Mouse (Mus musculus): ENCODE measurements around the gene Cdk5rap2. TPM values are rescaled to one million over a fixed set of nuclear protein-coding genes. Genes with fewer than 3 reads are reported as not detected.
A peak's percentile ranks its signal among the peaks of the same experiment; 100 is the strongest.

The Cdk5rap2 gene
- polyA plus RNA-seq, 1 experiment from 2014 or later = 16.3 TPM

- no peak overlapping the region for H3K4me2 ChIP-seq (replicated peaks)
- no peak overlapping the region for H3K9ac ChIP-seq
- no peaks in the 10 kb centered on the region for H3K27me3 ChIP-seq
- no peaks in the 10 kb centered on the region for H3K9me3 ChIP-seq (replicated peaks)
- no peaks in the 10 kb centered on the region for H3K4me1 ChIP-seq
- no peak for ATAC-seq (ENCODE audit: insufficient number of reproducible peaks, low FRiP score, low TSS enrichment, low read depth)
- H3K4me3 ChIP-seq (replicated peaks) = no peak overlapping the region
- peaks cover 13% of the 10 kb centered on the region; the same call in 1 of the 2 replicates for H3K36me3 ChIP-seq
- WGBS = 74% methylated on average over 4 of the region's 4 CpGs
- no peak overlapping the region for H3K27ac ChIP-seq (replicated peaks)
Observed at GRCm38 (mm10) chr4:70398088-70398487, 12.2 kb downstream of the Cdk5rap2 start.

GRCm38 (mm10) chr4:70396701-70397100, 13.5 kb downstream of the Cdk5rap2 start:
- ATAC-seq (ENCODE audit: insufficient number of reproducible peaks, low FRiP score, low TSS enrichment, low read depth) = no peak
- Histone ChIP-seq H3K9me3 (replicated peaks) (no peaks in the 10 kb centered on the region), H3K36me3 (0 out of 2 replicates have a peak, but pooled peaks cover 11% of the 10 kb centered on the region), H3K4me3 (replicated peaks) (no peak overlapping the region), H3K4me2 (replicated peaks) (no peak overlapping the region), H3K27me3 (no peaks in the 10 kb centered on the region), H3K4me1 (peaks cover 3% of the 10 kb centered on the region; the same call in 1 of the 2 replicates), H3K9ac (no peak overlapping the region), H3K27ac (replicated peaks) (no peak overlapping the region)
- 84% methylated on average over 5 of the region's 5 CpGs for WGBS

- Histone ChIP-seq H3K27me3 (no peaks in the 10 kb centered on the region), H3K4me2 (replicated peaks) (no peak overlapping the region), H3K4me3 (replicated peaks) (no peak overlapping the region), H3K36me3 (0 out of 2 replicates have a peak, but pooled peaks cover 4% of the 10 kb centered on the region), H3K4me1 (peaks cover 10% of the 10 kb centered on the region; the same call in 1 of the 2 replicates), H3K27ac (replicated peaks) (no peak overlapping the region), H3K9me3 (replicated peaks) (no peaks in the 10 kb centered on the region), H3K9ac (no peak overlapping the region)
- WGBS = 89% methylated on average over 2 of the region's 2 CpGs
- ATAC-seq (ENCODE audit: insufficient number of reproducible peaks, low FRiP score, low TSS enrichment, low read depth) = no peak
Observed at GRCm38 (mm10) chr4:70394736-70395135, 15.5 kb downstream of the Cdk5rap2 start.

GRCm38 (mm10) chr4:70391760-70392372, 18.4 kb downstream of the Cdk5rap2 start:
- peak overlapping the region; percentile 39; the same call in 1 of the 2 replicates for H3K27ac ChIP-seq (replicated peaks)
- H3K9ac ChIP-seq = no peak overlapping the region
- H3K4me1 ChIP-seq = peaks cover 10% of the 10 kb centered on the region; the same call in 1 of the 2 replicates
- H3K9me3 ChIP-seq (replicated peaks) = no peaks in the 10 kb centered on the region
- H3K36me3 ChIP-seq = 0 out of 2 replicates have a peak, but pooled peaks cover 4% of the 10 kb centered on the region
- 70% methylated on average over 11 of the region's 11 CpGs for WGBS
- H3K4me3 ChIP-seq (replicated peaks) = no peak overlapping the region
- peak; percentile 15; the same call in 1 of the 2 replicates for ATAC-seq (ENCODE audit: insufficient number of reproducible peaks, low FRiP score, low TSS enrichment, low read depth)
- H3K27me3 ChIP-seq = no peaks in the 10 kb centered on the region
- no peak overlapping the region for H3K4me2 ChIP-seq (replicated peaks)

GRCm38 (mm10) chr4:70391073-70391472, 19.2 kb downstream of the Cdk5rap2 start:
- H3K9ac ChIP-seq = no peak overlapping the region
- H3K4me1 ChIP-seq = peaks cover 10% of the 10 kb centered on the region; the same call in 1 of the 2 replicates
- no peaks in the 10 kb centered on the region for H3K27me3 ChIP-seq
- no peaks in the 10 kb centered on the region for H3K9me3 ChIP-seq (replicated peaks)
- ATAC-seq (ENCODE audit: insufficient number of reproducible peaks, low FRiP score, low TSS enrichment, low read depth) = no peak
- no peak overlapping the region for H3K4me2 ChIP-seq (replicated peaks)
- 0 out of 2 replicates have a peak, but pooled peaks cover 4% of the 10 kb centered on the region for H3K36me3 ChIP-seq
- 76% methylated on average over 9 of the region's 9 CpGs for WGBS
- peak overlapping the region; percentile 39; the same call in 1 of the 2 replicates for H3K27ac ChIP-seq (replicated peaks)
- H3K4me3 ChIP-seq (replicated peaks) = no peak overlapping the region

GRCm38 (mm10) chr4:70386206-70386605, 24.0 kb downstream of the Cdk5rap2 start:
- H3K36me3 ChIP-seq = no peaks in the 10 kb centered on the region
- no peak overlapping the region for H3K4me2 ChIP-seq (replicated peaks)
- no peaks in the 10 kb centered on the region for H3K9me3 ChIP-seq (replicated peaks)
- H3K27me3 ChIP-seq = no peaks in the 10 kb centered on the region
- no peak overlapping the region for H3K27ac ChIP-seq (replicated peaks)
- no peak overlapping the region for H3K9ac ChIP-seq
- peaks cover 3% of the 10 kb centered on the region; the same call in 1 of the 2 replicates for H3K4me1 ChIP-seq
- H3K4me3 ChIP-seq (replicated peaks) = no peak overlapping the region
- WGBS = 80% methylated on average over 5 of the region's 5 CpGs
- no peak for ATAC-seq (ENCODE audit: insufficient number of reproducible peaks, low FRiP score, low TSS enrichment, low read depth)

GRCm38 (mm10) chr4:70377359-70377758, 32.9 kb downstream of the Cdk5rap2 start:
- Histone ChIP-seq H3K27me3 (no peaks in the 10 kb centered on the region), H3K9ac (no peak overlapping the region), H3K9me3 (replicated peaks) (no peaks in the 10 kb centered on the region), H3K36me3 (peaks cover 9% of the 10 kb centered on the region; the same call in 1 of the 2 replicates), H3K27ac (replicated peaks) (no peak overlapping the region), H3K4me1 (no peaks in the 10 kb centered on the region), H3K4me2 (replicated peaks) (no peak overlapping the region), H3K4me3 (replicated peaks) (no peak overlapping the region)
- 59% methylated on average over 4 of the region's 4 CpGs for WGBS
- ATAC-seq (ENCODE audit: insufficient number of reproducible peaks, low FRiP score, low TSS enrichment, low read depth) = no peak

GRCm38 (mm10) chr4:70365061-70365858, 45.0 kb downstream of the Cdk5rap2 start:
- Histone ChIP-seq H3K9me3 (replicated peaks) (no peaks in the 10 kb centered on the region), H3K4me1 (no peaks in the 10 kb centered on the region), H3K9ac (no peak overlapping the region), H3K4me3 (replicated peaks) (no peak overlapping the region), H3K27ac (replicated peaks) (no peak overlapping the region), H3K27me3 (no peaks in the 10 kb centered on the region), H3K4me2 (replicated peaks) (no peak overlapping the region), H3K36me3 (peaks cover 9% of the 10 kb centered on the region)
- ATAC-seq (ENCODE audit: insufficient number of reproducible peaks, low FRiP score, low TSS enrichment, low read depth) = no peak; the same call in 1 of the 2 replicates
- 71% methylated on average over 11 of the region's 11 CpGs for WGBS

GRCm38 (mm10) chr4:70361366-70361765, 48.9 kb downstream of the Cdk5rap2 start:
- no peaks in the 10 kb centered on the region for H3K9me3 ChIP-seq (replicated peaks)
- H3K4me2 ChIP-seq (replicated peaks) = no peak overlapping the region
- H3K4me3 ChIP-seq (replicated peaks) = no peak overlapping the region
- WGBS = 64% methylated on average over 4 of the region's 4 CpGs
- peaks cover 16% of the 10 kb centered on the region for H3K36me3 ChIP-seq
- H3K4me1 ChIP-seq = no peaks in the 10 kb centered on the region
- no peak overlapping the region for H3K9ac ChIP-seq
- H3K27ac ChIP-seq (replicated peaks) = no peak overlapping the region
- H3K27me3 ChIP-seq = no peaks in the 10 kb centered on the region
- ATAC-seq (ENCODE audit: insufficient number of reproducible peaks, low FRiP score, low TSS enrichment, low read depth) = no peak

GRCm38 (mm10) chr4:70355659-70356350, 54.4 kb downstream of the Cdk5rap2 start:
- H3K27me3 ChIP-seq = no peaks in the 10 kb centered on the region
- WGBS = 67% methylated on average over 9 of the region's 9 CpGs
- H3K27ac ChIP-seq (replicated peaks) = no peak overlapping the region
- no peak overlapping the region for H3K9ac ChIP-seq
- H3K4me1 ChIP-seq = no peaks in the 10 kb centered on the region
- no peaks in the 10 kb centered on the region for H3K9me3 ChIP-seq (replicated peaks)
- peaks cover 31% of the 10 kb centered on the region for H3K36me3 ChIP-seq
- no peak overlapping the region for H3K4me2 ChIP-seq (replicated peaks)
- ATAC-seq (ENCODE audit: insufficient number of reproducible peaks, low FRiP score, low TSS enrichment, low read depth) = no peak
- no peak overlapping the region for H3K4me3 ChIP-seq (replicated peaks)

- Histone ChIP-seq H3K4me3 (replicated peaks) (no peak overlapping the region), H3K4me1 (no peaks in the 10 kb centered on the region), H3K4me2 (replicated peaks) (no peak overlapping the region), H3K27me3 (no peaks in the 10 kb centered on the region), H3K9ac (no peak overlapping the region), H3K9me3 (replicated peaks) (no peaks in the 10 kb centered on the region), H3K36me3 (peaks cover 22% of the 10 kb centered on the region), H3K27ac (replicated peaks) (no peak overlapping the region)
- 87% methylated on average over 14 of the region's 14 CpGs for WGBS
- no peak for ATAC-seq (ENCODE audit: insufficient number of reproducible peaks, low FRiP score, low TSS enrichment, low read depth)
Observed at GRCm38 (mm10) chr4:70354448-70354847, 55.8 kb downstream of the Cdk5rap2 start.
